11 mouse cellular contexts compared by ENCODE assay signal in genomic region chr6:127849496-127849895, GRCm38 (mm10).
"Had no signal": no experiment of that assay in that cellular context is flagged by ENCODE, and none has a peak within 500 bp of the region (broad histone marks: within the 10 kb centered on the region; RNA-seq: fewer than 3 reads in every experiment).

No protein-coding gene starts in this region.

- DNase-seq: kidney, adult 2 months; kidney, postnatal 10 days; kidney, postnatal 36 days; layer of hippocampus, postnatal 36 days; liver, embryonic 13.5 days; retina, postnatal 1 day; right cerebral cortex, postnatal 25 days; spleen, adult 18-20 months; thymus, adult 18-20 months; thymus, postnatal 14 days; thymus, postnatal 4 days had no signal
